Mouse (Mus musculus) cerebellum, adult 11 months (tissue): Measurements from ENCODE around the gene Abr.

ENCODE experiments used
- DNase-seq: peaks from one replicate; pipeline ENCODE4 v3.0.0; 2022

Gene Abr

GRCm38 (mm10) chr11:76515123-76515522 lies 107.0 kb downstream of the Abr start:
- DNase-seq = no peak

GRCm38 (mm10) chr11:76510977-76511376 lies 111.1 kb downstream of the Abr start:
- no peak for DNase-seq

GRCm38 (mm10) chr11:76509751-76510723 lies 112.1 kb downstream of the Abr start:
- peak; percentile 76 for DNase-seq

GRCm38 (mm10) chr11:76508831-76509595 lies 113.1 kb downstream of the Abr start:
- DNase-seq = no peak

- DNase-seq = no peak
Measured at GRCm38 (mm10) chr11:76508125-76508524, 114.0 kb downstream of the Abr start.

GRCm38 (mm10) chr11:76507302-76508124 lies 114.6 kb downstream of the Abr start:
- no peak for DNase-seq

- no peak for DNase-seq
Measured at GRCm38 (mm10) chr11:76506514-76507228, 115.4 kb downstream of the Abr start.

- no peak for DNase-seq
Measured at GRCm38 (mm10) chr11:76505106-76505505, 117.0 kb downstream of the Abr start.

- DNase-seq = no peak
Measured at GRCm38 (mm10) chr11:76504058-76504457, 118.1 kb downstream of the Abr start.

- no peak for DNase-seq
Measured at GRCm38 (mm10) chr11:76499987-76500386, 122.1 kb downstream of the Abr start.

- no peak for DNase-seq
Measured at GRCm38 (mm10) chr11:76499564-76499963, 122.5 kb downstream of the Abr start.

GRCm38 (mm10) chr11:76497769-76498152 lies 124.4 kb downstream of the Abr start:
- no peak for DNase-seq

- no peak for DNase-seq
Measured at GRCm38 (mm10) chr11:76497066-76497768, 124.9 kb downstream of the Abr start.

- DNase-seq = peak; percentile 17
Measured at GRCm38 (mm10) chr11:76496086-76496771, 125.9 kb downstream of the Abr start.

GRCm38 (mm10) chr11:76495127-76496028 lies 126.7 kb downstream of the Abr start:
- DNase-seq = peak; percentile 14

- peak; percentile 69 for DNase-seq
Measured at GRCm38 (mm10) chr11:76494360-76495126, 127.6 kb downstream of the Abr start.

GRCm38 (mm10) chr11:76493811-76494274 lies 128.3 kb downstream of the Abr start:
- no peak for DNase-seq

GRCm38 (mm10) chr11:76493167-76493566 lies 128.9 kb downstream of the Abr start:
- no peak for DNase-seq

- no peak for DNase-seq
Measured at GRCm38 (mm10) chr11:76491817-76492216, 130.3 kb downstream of the Abr start.
